Mouse (Mus musculus): ENCODE measurements at regions not wholly inside any gene's neighbourhood (a gene's known extent, or its start where the extent isn't known, plus 50 kb on each side); places are given as distances from the start of the nearest gene placed in this dataset.

GRCm38 (mm10) chr17:9836995-9837842 is 167.7 kb upstream of the Pabpc6 start:
- TF ChIP-seq CTCF (IDR thresholded peaks at IDR 0.05) (no peak), EP300 (IDR thresholded peaks at IDR 0.05) (no peak)

All from lung, postnatal 0 days (tissue).